Mouse (Mus musculus): ENCODE measurements at regions not wholly inside any gene's neighbourhood (a gene's known extent, or its start where the extent isn't known, plus 50 kb on each side); places are given as distances from the start of the nearest gene placed in this dataset.
A peak's percentile ranks its signal among the peaks of the same experiment; 100 is the strongest.

DNA sequence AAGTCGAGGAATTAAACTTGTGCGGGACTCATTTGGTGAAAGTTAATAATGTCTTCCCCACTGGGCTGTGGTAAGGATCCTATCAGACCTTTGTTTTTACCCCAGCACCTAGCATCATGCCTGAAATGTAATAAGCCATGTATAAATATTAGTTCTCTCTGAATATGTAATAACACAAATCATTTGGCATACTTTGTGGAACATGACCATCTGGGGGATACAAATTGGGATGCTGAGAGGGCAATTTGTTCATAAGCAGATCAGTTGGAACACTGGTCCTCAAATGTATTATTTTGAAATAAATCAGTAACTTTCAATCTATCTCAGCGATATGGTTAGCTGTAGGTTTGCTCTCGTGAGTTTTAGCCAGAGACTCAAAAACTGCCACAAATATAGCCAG, 709.6 kb upstream of the Castor2 start:
- no peak for TF ChIP-seq POLR2A (IDR thresholded peaks at IDR 0.05; ENCODE audit: borderline replicate concordance, extremely low read depth, insufficient read depth, insufficient read length)
- H3K4me3 ChIP-seq (replicated peaks; ENCODE audit: low read length) = no peak overlapping the region
- no peak for ATAC-seq (ENCODE audit: low FRiP score, low read depth)
- no peak overlapping the region for H3K9ac ChIP-seq (ENCODE audit: low read depth, low read length, severe bottlenecking)
- no peaks in the 10 kb centered on the region for H3K27me3 ChIP-seq (ENCODE audit: control insufficient read depth, insufficient read depth, low read length)
- no peak for DNase-seq (ENCODE audit: low spot score)
- H3K36me3 ChIP-seq (ENCODE audit: control insufficient read depth, insufficient read depth, low read length) = no peaks in the 10 kb centered on the region
- 73% methylated on average over 4 of the region's 4 CpGs for WGBS
- H3K4me2 ChIP-seq (replicated peaks; ENCODE audit: low read depth, low read length, severe bottlenecking) = no peak overlapping the region
- no peaks in the 10 kb centered on the region; the same call in 1 of the 2 replicates for H3K9me3 ChIP-seq (ENCODE audit: control insufficient read depth, low read length)
- no peak overlapping the region for H3K27ac ChIP-seq (replicated peaks; ENCODE audit: low read depth, low read length)
- H3K4me1 ChIP-seq (ENCODE audit: control insufficient read depth, insufficient read depth, low read length) = no peaks in the 10 kb centered on the region

DNA sequence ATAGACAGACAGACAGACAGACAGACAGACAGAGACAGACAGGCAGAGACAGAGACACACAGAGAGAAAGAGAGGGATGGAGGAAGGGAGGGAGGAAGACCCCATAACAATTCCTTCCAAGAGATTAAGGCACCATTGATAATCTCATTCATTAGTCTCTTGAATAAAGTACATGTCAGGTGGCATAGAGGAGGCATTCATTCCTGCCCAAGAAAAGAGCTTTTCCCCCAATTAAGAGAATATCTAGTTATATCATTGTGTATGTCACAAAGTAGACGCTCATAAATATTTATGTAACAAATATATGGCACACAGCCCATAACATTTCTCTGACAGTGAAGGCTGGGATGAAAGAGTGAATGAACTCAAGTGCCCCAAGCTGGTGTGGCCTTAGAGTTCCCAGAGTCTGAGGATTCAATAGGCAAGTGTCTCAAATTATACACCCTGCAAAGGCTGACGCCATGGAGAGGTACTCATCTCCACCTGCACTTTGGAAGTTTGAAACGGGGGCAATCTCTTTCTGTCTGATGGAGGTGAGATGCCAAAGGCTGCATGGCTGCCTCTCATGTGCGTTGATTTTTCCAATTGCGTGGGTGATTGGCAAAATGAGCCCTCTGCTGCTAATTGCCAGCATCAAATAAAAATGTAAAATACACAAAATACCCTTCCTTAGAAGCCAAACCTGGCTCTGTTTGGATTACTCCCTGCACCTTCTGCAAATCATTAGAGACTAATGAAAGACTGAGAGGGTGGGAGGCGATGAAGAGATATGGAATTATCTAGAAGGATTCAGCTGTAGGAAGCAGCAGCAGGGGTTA, 710.3 kb upstream of the Castor2 start:
- Histone ChIP-seq H3K4me1 (ENCODE audit: control insufficient read depth, insufficient read depth, low read length) (no peaks in the 10 kb centered on the region), H3K27me3 (ENCODE audit: control insufficient read depth, insufficient read depth, low read length) (no peaks in the 10 kb centered on the region), H3K4me3 (replicated peaks; ENCODE audit: low read length) (no peak overlapping the region), H3K9ac (ENCODE audit: low read depth, low read length, severe bottlenecking) (no peak overlapping the region), H3K4me2 (replicated peaks; ENCODE audit: low read depth, low read length, severe bottlenecking) (no peak overlapping the region), H3K9me3 (ENCODE audit: control insufficient read depth, low read length) (no peaks in the 10 kb centered on the region; the same call in 1 of the 2 replicates), H3K27ac (replicated peaks; ENCODE audit: low read depth, low read length) (no peak overlapping the region), H3K36me3 (ENCODE audit: control insufficient read depth, insufficient read depth, low read length) (no peaks in the 10 kb centered on the region)
- WGBS = 69% methylated on average over 6 of the region's 6 CpGs
- DNase-seq (ENCODE audit: low spot score) (no peak), ATAC-seq (ENCODE audit: low FRiP score, low read depth) (no peak)
- no peak for TF ChIP-seq POLR2A (IDR thresholded peaks at IDR 0.05; ENCODE audit: borderline replicate concordance, extremely low read depth, insufficient read depth, insufficient read length)

DNA sequence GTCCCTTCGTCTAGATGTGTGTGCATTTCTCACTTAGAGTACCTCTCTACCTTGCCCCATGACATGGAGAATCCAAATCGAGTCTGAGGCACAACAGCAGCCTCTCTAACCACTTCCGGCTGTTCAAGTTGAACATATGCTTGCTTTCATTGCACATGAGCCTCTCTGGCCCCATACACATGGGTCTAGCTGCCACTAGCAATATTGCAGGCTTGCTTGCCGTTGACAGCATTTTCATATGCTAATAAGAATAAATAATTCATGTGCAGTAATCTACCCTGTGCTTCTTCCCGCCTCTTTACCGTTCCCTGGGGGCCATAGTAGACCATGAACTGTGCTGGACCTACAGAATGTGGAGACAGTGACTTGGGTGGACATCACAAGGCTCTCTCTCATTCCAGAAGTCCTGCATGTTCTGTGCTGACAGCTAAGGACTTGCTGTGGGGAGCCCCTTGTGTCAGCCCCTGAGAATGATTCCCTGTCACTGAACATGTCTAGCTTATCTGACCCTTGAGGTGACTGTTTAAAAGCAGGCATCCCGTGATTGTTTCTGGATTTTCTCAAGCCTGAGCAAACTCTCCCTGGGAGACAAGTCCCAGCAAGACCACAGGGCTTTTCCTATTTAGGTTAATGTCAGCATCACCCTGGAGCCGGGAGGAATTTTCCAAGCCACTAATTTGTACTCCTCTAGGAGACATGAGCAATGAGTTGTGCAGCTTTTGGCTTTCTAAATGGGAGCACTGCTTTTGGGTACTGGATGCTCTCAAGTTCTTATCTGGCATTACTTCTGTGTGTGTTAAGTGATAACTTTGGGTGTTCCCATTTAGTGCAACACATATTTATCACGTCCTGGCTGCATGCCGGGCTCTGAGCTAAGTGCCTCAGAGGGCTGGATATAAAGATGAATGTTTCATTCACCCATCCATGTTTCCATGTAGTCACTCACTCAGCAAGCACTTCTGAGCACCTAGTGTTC, 713.8 kb upstream of the Castor2 start:
- WGBS = 61% methylated on average over 10 of the region's 10 CpGs
- H3K4me3 ChIP-seq (replicated peaks; ENCODE audit: low read length) = no peak overlapping the region
- ATAC-seq (ENCODE audit: low FRiP score, low read depth) (no peak), DNase-seq (ENCODE audit: low spot score) (peak; percentile 10)
- no peak overlapping the region for H3K9ac ChIP-seq (ENCODE audit: low read depth, low read length, severe bottlenecking)
- no peak overlapping the region for H3K4me2 ChIP-seq (replicated peaks; ENCODE audit: low read depth, low read length, severe bottlenecking)
- no peaks in the 10 kb centered on the region for H3K36me3 ChIP-seq (ENCODE audit: control insufficient read depth, insufficient read depth, low read length)
- H3K27me3 ChIP-seq (ENCODE audit: control insufficient read depth, insufficient read depth, low read length) = no peaks in the 10 kb centered on the region
- H3K27ac ChIP-seq (replicated peaks; ENCODE audit: low read depth, low read length) = no peak overlapping the region
- no peak for TF ChIP-seq POLR2A (IDR thresholded peaks at IDR 0.05; ENCODE audit: borderline replicate concordance, extremely low read depth, insufficient read depth, insufficient read length)
- no peaks in the 10 kb centered on the region for H3K4me1 ChIP-seq (ENCODE audit: control insufficient read depth, insufficient read depth, low read length)
- no peaks in the 10 kb centered on the region for H3K9me3 ChIP-seq (ENCODE audit: control insufficient read depth, low read length)

DNA sequence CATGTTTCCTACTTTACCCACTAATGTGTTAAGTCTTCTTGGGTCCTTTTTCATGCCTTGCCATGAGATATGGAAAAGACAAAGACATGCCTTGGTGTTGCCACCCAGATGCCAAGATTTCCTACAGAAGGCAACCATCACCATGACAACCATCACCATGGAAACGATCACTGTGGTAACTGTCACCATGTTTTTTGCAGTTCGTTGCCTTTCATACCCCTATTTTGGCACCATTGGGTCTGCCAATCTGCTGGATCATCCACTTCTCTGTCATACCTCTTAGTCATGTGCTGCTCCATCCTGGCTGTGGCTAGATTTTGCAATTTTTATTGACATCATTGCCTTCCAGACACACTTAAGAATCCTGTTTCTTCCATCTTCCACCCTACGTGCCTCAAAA, 733.7 kb upstream of the Castor2 start:
- Histone ChIP-seq H3K9ac (ENCODE audit: low read depth, low read length, severe bottlenecking) (no peak overlapping the region), H3K4me3 (replicated peaks; ENCODE audit: low read length) (no peak overlapping the region), H3K4me2 (replicated peaks; ENCODE audit: low read depth, low read length, severe bottlenecking) (no peak overlapping the region), H3K36me3 (ENCODE audit: control insufficient read depth, insufficient read depth, low read length) (no peaks in the 10 kb centered on the region), H3K27ac (replicated peaks; ENCODE audit: low read depth, low read length) (no peak overlapping the region), H3K4me1 (ENCODE audit: control insufficient read depth, insufficient read depth, low read length) (no peaks in the 10 kb centered on the region), H3K9me3 (ENCODE audit: control insufficient read depth, low read length) (no peaks in the 10 kb centered on the region), H3K27me3 (ENCODE audit: control insufficient read depth, insufficient read depth, low read length) (no peaks in the 10 kb centered on the region)
- ATAC-seq (ENCODE audit: low FRiP score, low read depth) (no peak), DNase-seq (ENCODE audit: low spot score) (no peak)
- no peak for TF ChIP-seq POLR2A (IDR thresholded peaks at IDR 0.05; ENCODE audit: borderline replicate concordance, extremely low read depth, insufficient read depth, insufficient read length)
- 90% methylated on average over 3 of the region's 3 CpGs for WGBS

DNA sequence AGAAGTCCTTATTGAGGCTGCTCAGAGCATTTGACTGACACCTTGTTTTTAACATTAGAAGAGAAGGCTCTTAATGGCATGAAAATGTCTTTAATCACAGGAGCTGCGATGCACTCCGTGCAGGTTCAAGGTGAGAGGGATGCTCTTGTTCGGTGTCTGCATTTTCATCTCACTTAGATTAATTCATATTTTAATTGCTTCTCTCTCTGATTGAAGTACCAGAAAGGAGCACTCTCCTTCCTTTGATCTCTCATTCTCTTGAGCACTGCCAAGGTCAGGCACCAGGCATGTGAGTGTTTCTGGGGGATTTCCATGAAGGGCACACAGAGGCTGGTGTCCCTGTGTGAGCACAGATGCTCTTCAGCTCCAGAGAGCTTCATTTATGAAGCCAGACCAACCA, 752.0 kb upstream of the Castor2 start:
- Histone ChIP-seq H3K27me3 (ENCODE audit: control insufficient read depth, insufficient read depth, low read length) (no peaks in the 10 kb centered on the region), H3K36me3 (ENCODE audit: control insufficient read depth, insufficient read depth, low read length) (no peaks in the 10 kb centered on the region), H3K4me1 (ENCODE audit: control insufficient read depth, insufficient read depth, low read length) (no peaks in the 10 kb centered on the region), H3K4me3 (replicated peaks; ENCODE audit: low read length) (no peak overlapping the region), H3K4me2 (replicated peaks; ENCODE audit: low read depth, low read length, severe bottlenecking) (no peak overlapping the region), H3K9ac (ENCODE audit: low read depth, low read length, severe bottlenecking) (no peak overlapping the region), H3K9me3 (ENCODE audit: control insufficient read depth, low read length) (no peaks in the 10 kb centered on the region), H3K27ac (replicated peaks; ENCODE audit: low read depth, low read length) (no peak overlapping the region)
- no peak for TF ChIP-seq POLR2A (IDR thresholded peaks at IDR 0.05; ENCODE audit: borderline replicate concordance, extremely low read depth, insufficient read depth, insufficient read length)
- WGBS = 87% methylated on average over 3 of the region's 3 CpGs
- DNase-seq (ENCODE audit: low spot score) (no peak), ATAC-seq (ENCODE audit: low FRiP score, low read depth) (no peak)
